ENCODE assay signal across 16 mouse cellular contexts in genomic region chr17:5651551-5651950, GRCm38 (mm10).
"Had no signal": no experiment of that assay in that cellular context is flagged by ENCODE, and none has a peak within 500 bp of the region (broad histone marks: within the 10 kb centered on the region; RNA-seq: fewer than 3 reads in every experiment).

No protein-coding gene starts in this region.

- ATAC-seq: hindbrain, embryonic 16.5 days; intestine, embryonic 15.5 days; intestine, postnatal 0 days had no signal

- DNase-seq: gastrocnemius, adult 2 months; gastrocnemius, postnatal 10 days; gastrocnemius, postnatal 25 days; heart, postnatal 10 days; heart, postnatal 4 days; kidney, adult 18-20 months; kidney, adult 9 months; kidney, postnatal 14 days; kidney, postnatal 36 days; layer of hippocampus, adult 9-11 months; layer of hippocampus, postnatal 36 days; left cerebral cortex, postnatal 4 days; liver, embryonic 13.5 days had no signal
